Mouse (Mus musculus) olfactory bulb, adult 2 months (tissue): ENCODE results near the gene Dab2ip.

Experiments used
- CTCF ChIP-seq: fragments of 200-500 bp; IDR thresholded peaks from 2 replicates; pipeline ENCODE4 v1.5.1; 2012; ENCODE audit warnings: low read depth, mild to moderate bottlenecking, low read length, moderate library complexity; ENCODE audit not compliant: insufficient read depth
- POLR2A ChIP-seq: fragments of 200-500 bp; IDR thresholded peaks from 2 replicates; pipeline ENCODE4 v1.6.1; 2012; ENCODE audit warnings: mild to moderate bottlenecking, low read depth, low read length, moderate library complexity; ENCODE audit not compliant: insufficient read depth

- TF ChIP-seq CTCF: no peak
- no peak for TF ChIP-seq POLR2A
Measured at GRCm38 (mm10) chr2:35601665-35602064, 43.6 kb downstream of the Dab2ip start.
